Mouse (Mus musculus): ENCODE results near the gene Maml2.

DNA sequence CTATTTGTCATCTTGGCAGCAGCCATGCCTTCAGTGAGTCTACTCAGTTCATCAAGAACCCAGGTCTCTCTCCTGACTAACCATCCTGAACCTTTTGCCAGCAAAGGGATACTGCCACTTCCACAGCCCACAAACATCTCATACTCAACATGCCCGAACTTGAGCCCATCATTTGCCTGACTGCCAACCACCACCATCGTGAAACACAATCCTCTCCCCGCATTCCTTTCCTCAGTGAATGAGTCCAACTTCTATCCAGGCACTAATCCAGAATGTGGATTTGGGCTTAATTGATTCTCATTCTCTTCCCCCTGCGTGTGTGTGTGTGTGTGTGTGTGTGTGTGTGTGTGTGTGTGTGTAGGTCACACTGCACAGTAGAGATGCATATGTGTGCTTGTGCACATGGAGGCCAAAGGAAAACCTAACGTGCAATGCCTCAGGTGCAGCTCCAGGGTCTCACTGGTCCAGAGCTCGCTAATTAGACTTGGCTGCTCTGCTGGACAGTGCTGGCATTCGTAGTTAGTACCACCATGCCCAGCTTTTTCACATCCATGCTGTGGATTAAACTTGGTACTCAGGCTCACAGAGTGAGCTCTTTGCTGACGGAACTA is 305.9 kb downstream of the Maml2 start:
- TF ChIP-seq CTCF (IDR thresholded peaks at IDR 0.05) (no peak), EP300 (IDR thresholded peaks at IDR 0.05) (no peak)

Data from lung, postnatal 0 days (tissue).